Mouse (Mus musculus): ENCODE measurements around the gene Rnf215.

DNA sequence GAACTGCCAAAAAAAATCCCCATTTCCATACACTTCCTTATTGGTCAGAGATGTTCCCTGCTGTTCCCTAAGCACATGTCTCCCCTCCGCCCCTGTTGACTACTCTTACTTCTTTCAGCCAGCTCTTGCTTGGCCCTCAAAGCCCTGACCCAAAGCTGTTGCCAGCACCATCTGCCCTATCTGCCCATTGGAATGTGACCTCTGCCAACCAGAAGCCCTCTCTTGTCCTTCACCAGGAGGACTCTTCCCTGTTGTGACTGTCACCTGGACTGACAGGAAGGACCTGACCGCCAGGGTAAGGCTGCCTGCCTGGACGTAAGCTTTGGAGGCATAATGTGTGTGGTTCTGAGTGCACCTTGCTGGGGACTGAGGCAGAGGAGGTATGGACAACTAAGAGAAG lies 13.3 kb upstream of the Rnf215 start:
- TF ChIP-seq CTCF (IDR thresholded peaks at IDR 0.05; ENCODE audit: low read depth), result no peak
- no peak for TF ChIP-seq EP300 (optimal IDR thresholded peaks at IDR 0.05)

Measured in stomach, postnatal 0 days (tissue).